Mouse (Mus musculus) heart, adult 2 months (tissue): ENCODE data around the gene Adgrg3. TPM values are rescaled to one million over a fixed set of nuclear protein-coding genes. Genes with fewer than 3 reads are reported as not detected.
"Not testable (repeated sequence)": the region's sequence is repeated elsewhere in the genome, so short reads cannot be mapped to it uniquely, and the experiment has no call there.

Source experiments
- DNase-seq, 2 experiments: peaks; one replicate each; pipeline ENCODE4 v3.0.0; 2021
- H3K27ac ChIP-seq: fragments of 200-600 bp; 2 replicates; pipeline ENCODE4 v1.8.1; 2022
- H3K27me3 ChIP-seq: fragments of 200-500 bp; 2 replicates; pipeline ENCODE4 v1.6.1; 2012; ENCODE audit warnings: mild to moderate bottlenecking, low read length, inconsistent platforms, mixed read lengths; ENCODE audit not compliant: control insufficient read depth, insufficient read depth
- H3K36me3 ChIP-seq: fragments of 200-500 bp; 2 replicates; pipeline ENCODE4 v1.6.1; 2012; ENCODE audit warnings: low read length, inconsistent platforms; ENCODE audit not compliant: control insufficient read depth, insufficient read depth
- H3K4me1 ChIP-seq: fragments of 200-500 bp; 2 replicates; pipeline ENCODE4 v1.6.1; 2011; ENCODE audit warnings: low read length; ENCODE audit not compliant: control insufficient read depth, insufficient read depth
- H3K4me3 ChIP-seq: fragments of 200-600 bp; 2 replicates; pipeline ENCODE4 v1.8.1; 2022
- H3K79me2 ChIP-seq: fragments of 200-500 bp; replicated peaks from 2 replicates; pipeline ENCODE4 v1.6.1; 2012; ENCODE audit warnings: mild to moderate bottlenecking, inconsistent platforms, low read length, moderate library complexity, mixed read lengths; ENCODE audit not compliant: control insufficient read depth, insufficient read depth
- H3K9ac ChIP-seq: fragments of 200-500 bp; 2 replicates; pipeline ENCODE4 v1.6.1; 2012; ENCODE audit warnings: low read depth, mild to moderate bottlenecking, control low read depth, inconsistent platforms, low read length, mixed read lengths
- CTCF ChIP-seq: fragments of 200-600 bp; IDR thresholded peaks from 2 replicates; pipeline ENCODE4 v1.8.1; 2022; ENCODE audit warnings: antibody characterized with exemption, mild to moderate bottlenecking, moderate library complexity
- EP300 ChIP-seq: fragments of 200-500 bp; IDR thresholded peaks from 2 replicates; pipeline ENCODE4 v1.6.1; 2011; ENCODE audit warnings: low read depth, low read length, control low read depth; ENCODE audit not compliant: insufficient read depth
- POLR2A ChIP-seq: fragments of 200-500 bp; IDR thresholded peaks from 2 replicates; pipeline ENCODE4 v1.6.1; 2011; ENCODE audit warnings: mild to moderate bottlenecking, low read depth, low read length, control low read depth; ENCODE audit not compliant: insufficient read depth
- WGBS: fragments of 180-500 bp; shearing (Covaris S2); methylation state at CpG from one replicate; pipeline ENCODE4 v1.1.7; 2018; 5-methylcytosine and 5-hydroxymethylcytosine counted together
- intact Hi-C: fragments of 180-260 bp; cut with DNase I; formaldehyde crosslinking; loops from one replicate; pipeline ENCODE4 v1.15.1; 2025
- polyA plus RNA-seq: library from polyadenylated mRNA; depleted of rRNA; stranded (reverse); fragments of >200 nt; gene quantifications from 2 replicates; pipeline ENCODE4 v1.2.3, GENCODE M21; 2012
- total RNA-seq, 2 experiments: library from RNA; stranded (reverse); gene quantifications; 2 replicates each; pipeline ENCODE4 v1.2.3; 2021

Adgrg3 gene
- total and polyA plus RNA-seq, 3 experiments: 1.3 to 4.3 (median 2.5) TPM

DNA sequence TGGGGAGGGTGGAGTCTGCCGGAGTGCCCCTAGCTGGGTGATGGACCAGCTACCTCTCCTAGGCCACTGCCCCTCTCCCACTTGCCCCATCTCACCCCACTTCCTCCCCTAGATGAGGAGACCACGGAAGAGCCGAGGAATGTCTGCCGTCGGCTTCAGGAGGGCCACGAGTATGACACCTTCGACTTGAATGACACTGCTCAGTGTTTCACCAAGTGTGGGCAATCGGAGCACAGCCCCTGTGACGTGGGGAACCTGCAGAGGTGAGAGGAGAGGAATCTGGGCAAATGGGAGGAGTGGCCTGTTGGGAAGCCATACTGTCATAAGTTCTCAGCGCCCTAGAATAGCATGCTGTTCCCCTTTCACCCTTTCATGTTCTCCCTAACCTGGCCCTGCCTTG is 3.3 kb downstream of the Adgrg3 start:
- no peaks in the 10 kb centered on the region for H3K27me3 ChIP-seq
- WGBS: 45% methylated on average over 10 of the region's 10 CpGs
- H3K9ac ChIP-seq: no peak overlapping the region
- intact Hi-C loops: no loop called here
- H3K36me3 ChIP-seq: no peaks in the 10 kb centered on the region
- TF ChIP-seq EP300 (no peak), POLR2A (no peak), CTCF (no peak)
- no peaks in the 10 kb centered on the region for H3K79me2 ChIP-seq
- no peak for DNase-seq
- no peaks in the 10 kb centered on the region; the same call in 1 of the 2 replicates for H3K4me1 ChIP-seq
- H3K27ac ChIP-seq: peak overlapping the region; percentile 73; the same call in 1 of the 2 replicates
- no peak overlapping the region; the same call in 1 of the 2 replicates for H3K4me3 ChIP-seq

DNA sequence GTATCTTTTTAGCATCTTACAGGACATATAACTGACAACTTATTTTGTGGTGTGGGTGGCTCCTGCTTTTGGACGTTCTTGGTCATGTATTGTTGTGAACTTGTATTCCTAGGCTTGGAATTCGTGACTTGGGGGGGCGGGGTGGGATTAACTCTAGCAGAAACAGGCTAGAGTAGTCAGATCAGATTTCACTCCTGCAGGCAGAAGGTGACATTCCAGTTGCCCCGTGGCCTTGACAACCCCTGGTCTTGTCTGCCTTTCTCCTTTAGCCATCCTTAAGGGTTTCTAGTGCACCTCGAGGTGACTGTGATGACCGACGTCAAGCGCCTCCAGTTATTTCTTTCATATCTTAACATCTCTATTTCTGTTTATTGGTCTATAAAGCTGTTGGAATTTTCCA is 5.7 kb downstream of the Adgrg3 start:
- no peaks in the 10 kb centered on the region for H3K79me2 ChIP-seq
- no peaks in the 10 kb centered on the region; the same call in 1 of the 2 replicates for H3K4me1 ChIP-seq
- WGBS: 44% methylated on average over 8 of the region's 8 CpGs
- TF ChIP-seq CTCF: no peak
- TF ChIP-seq POLR2A: no peak
- no peak for TF ChIP-seq EP300
- H3K27ac ChIP-seq: no peak overlapping the region
- no peak for DNase-seq
- H3K27me3 ChIP-seq: no peaks in the 10 kb centered on the region
- no peak overlapping the region for H3K4me3 ChIP-seq
- H3K36me3 ChIP-seq: no peaks in the 10 kb centered on the region
- no peak overlapping the region for H3K9ac ChIP-seq
- intact Hi-C loops: no loop called here

DNA sequence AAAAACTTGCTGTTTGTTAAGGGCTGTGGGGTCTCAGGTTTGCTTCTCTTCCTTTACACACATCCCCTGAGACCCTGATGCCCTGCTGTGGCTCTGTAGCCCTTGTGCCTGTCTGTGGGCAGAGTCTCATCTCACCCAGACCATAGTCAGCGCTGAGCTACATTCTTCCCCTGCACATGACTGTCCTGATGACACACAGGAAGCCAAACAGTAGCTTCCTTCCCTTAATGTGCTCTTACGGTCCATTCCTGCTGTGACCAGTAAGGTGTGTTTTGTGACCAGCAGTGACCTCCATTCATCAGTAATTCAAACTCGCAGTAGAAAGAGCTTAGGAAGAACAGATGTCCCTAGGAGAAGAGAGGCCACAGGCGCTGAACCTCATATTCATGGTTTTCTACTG is 6.9 kb downstream of the Adgrg3 start:
- H3K27me3 ChIP-seq: no peaks in the 10 kb centered on the region
- no peak for TF ChIP-seq POLR2A
- TF ChIP-seq CTCF: no peak
- no peak for TF ChIP-seq EP300
- no peaks in the 10 kb centered on the region for H3K36me3 ChIP-seq
- no peak for DNase-seq
- WGBS: 59% methylated on average over 4 of the region's 4 CpGs
- no peak overlapping the region for H3K9ac ChIP-seq
- intact Hi-C loops: no loop called here
- no peaks in the 10 kb centered on the region for H3K79me2 ChIP-seq
- no peak overlapping the region for H3K27ac ChIP-seq
- no peak overlapping the region for H3K4me3 ChIP-seq
- no peaks in the 10 kb centered on the region; the same call in 1 of the 2 replicates for H3K4me1 ChIP-seq

DNA sequence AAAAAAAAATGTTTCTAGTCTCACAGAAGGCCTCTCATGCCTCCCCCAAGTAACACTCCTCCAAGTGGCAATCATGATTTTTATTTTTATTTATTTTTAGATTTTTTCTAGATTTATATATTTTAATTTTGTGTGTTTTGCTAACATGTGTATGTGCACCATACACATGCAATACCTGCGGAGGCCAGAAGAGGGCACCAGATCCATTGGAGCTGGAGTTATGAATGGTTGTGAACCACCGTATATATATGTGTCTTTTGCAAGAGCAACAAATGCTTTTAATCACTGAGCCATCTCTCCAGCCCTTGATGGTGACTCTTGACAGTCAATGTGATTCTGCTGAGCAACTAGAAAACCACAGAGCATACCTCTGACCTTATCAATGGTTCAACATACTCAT is 7.9 kb downstream of the Adgrg3 start:
- 76% methylated on average over 2 of the region's 2 CpGs for WGBS
- Histone ChIP-seq H3K27ac (no peak overlapping the region), H3K4me3 (no peak overlapping the region), H3K9ac (no peak overlapping the region), H3K27me3 (no peaks in the 10 kb centered on the region), H3K79me2 (no peaks in the 10 kb centered on the region), H3K36me3 (no peaks in the 10 kb centered on the region), H3K4me1 (no peaks in the 10 kb centered on the region)
- intact Hi-C loops: loop anchor here (5.0 kb wide), 1 partner anchor 52 kb away; no protein-coding TSS in a partner anchor
- no peak for TF ChIP-seq POLR2A
- TF ChIP-seq CTCF: peak; percentile 61
- no peak for DNase-seq

DNA sequence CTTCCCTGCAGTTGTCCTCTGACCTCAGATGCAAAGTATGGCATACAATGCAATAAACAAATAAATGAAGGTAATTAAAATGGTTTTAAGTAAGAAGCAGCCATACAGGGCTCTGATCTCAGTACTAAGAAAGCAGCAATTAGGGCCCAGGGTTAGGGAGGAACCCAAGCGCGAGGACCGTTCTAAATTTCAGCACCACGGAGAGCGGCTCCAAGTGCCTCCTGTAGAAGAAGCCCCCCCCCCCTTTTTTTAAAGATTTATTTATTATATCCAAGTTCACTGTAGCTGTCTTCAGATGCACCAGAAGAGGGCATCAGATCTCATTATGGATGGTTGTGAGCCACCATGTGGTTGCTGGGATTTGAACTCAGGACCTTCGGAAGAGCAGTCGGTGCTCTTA is 10.9 kb downstream of the Adgrg3 start:
- H3K4me3 ChIP-seq, H3K36me3 ChIP-seq, H3K27me3 ChIP-seq, H3K79me2 ChIP-seq, DNase-seq, H3K9ac ChIP-seq, H3K27ac ChIP-seq, H3K4me1 ChIP-seq: not testable (repeated sequence)
- 58% methylated on average over 7 of the region's 7 CpGs for WGBS
- intact Hi-C loops: loop anchor here (5.0 kb wide), 1 partner anchor 49 kb away; no protein-coding TSS in a partner anchor

DNA sequence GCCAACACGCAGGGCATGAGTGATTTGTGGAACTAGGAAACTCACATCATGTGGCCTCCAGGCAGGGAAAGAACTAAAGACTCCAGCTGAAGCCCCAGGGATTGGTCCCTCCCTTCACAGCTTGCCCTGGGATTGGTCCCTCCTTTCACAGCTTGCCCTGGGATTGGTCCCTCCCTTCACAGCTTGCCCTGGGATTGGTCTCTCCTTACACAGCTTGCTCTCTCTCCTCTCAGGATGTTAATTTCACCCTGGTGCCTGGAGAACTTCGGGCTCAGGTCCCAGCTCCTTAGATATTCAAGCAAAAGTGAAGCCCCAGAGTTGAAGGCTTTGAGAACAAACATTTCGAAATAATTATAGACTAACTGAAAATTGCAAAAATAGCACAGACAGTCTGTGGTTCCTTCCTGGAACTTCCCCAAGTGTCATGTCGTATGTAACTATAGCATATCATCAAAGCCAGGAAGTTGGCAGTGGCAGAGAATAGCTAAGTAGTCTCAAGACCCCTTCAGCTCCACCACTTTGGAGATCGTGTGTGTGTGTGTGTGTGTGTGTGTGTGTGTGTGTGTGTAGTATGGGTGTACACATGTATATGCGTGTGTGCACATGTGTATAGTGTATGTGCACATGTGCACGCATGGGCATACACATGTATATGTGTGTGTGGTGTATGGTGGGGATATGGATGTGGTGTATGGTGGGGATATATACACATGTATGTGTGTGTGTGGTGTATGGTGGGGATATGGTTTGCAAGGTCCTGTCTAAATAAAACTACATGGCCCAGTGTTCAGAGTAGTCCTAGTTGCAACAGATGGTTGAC is 19.8 kb downstream of the Adgrg3 start:
- H3K36me3 ChIP-seq: no peaks in the 10 kb centered on the region
- H3K27me3 ChIP-seq: no peaks in the 10 kb centered on the region
- H3K79me2 ChIP-seq: no peaks in the 10 kb centered on the region
- no peak for TF ChIP-seq POLR2A
- no peak for TF ChIP-seq EP300
- no peak for TF ChIP-seq CTCF
- no peak overlapping the region for H3K4me3 ChIP-seq
- no peak overlapping the region for H3K27ac ChIP-seq
- intact Hi-C loops: no loop called here
- no peak overlapping the region for H3K9ac ChIP-seq
- H3K4me1 ChIP-seq: no peaks in the 10 kb centered on the region
- DNase-seq: peak in 1 of 2 experiments; percentile 40
- WGBS: 48% methylated on average over 7 of the region's 7 CpGs
